Mouse (Mus musculus) liver, postnatal 0 days (tissue): ENCODE measurements around the gene Bnipl.

Experiments used
- CTCF ChIP-seq: sonication (generic); IDR thresholded peaks from 2 replicates; pipeline ENCODE4 v1.5.1; 2016; ENCODE audit warnings: antibody characterized with exemption, low read depth
- EP300 ChIP-seq: IDR thresholded peaks from 2 replicates; pipeline ENCODE4 v1.6.1; 2016; ENCODE audit warnings: antibody characterized with exemption, low read depth, mild to moderate bottlenecking

- TF ChIP-seq CTCF (no peak), EP300 (no peak)
These were observed 11.0 kb downstream of the Bnipl start for GRCm38 (mm10) chr3:95239971-95240370.
